Comparison of ENCODE assay signal across 8 mouse cellular contexts in the genomic region with DNA sequence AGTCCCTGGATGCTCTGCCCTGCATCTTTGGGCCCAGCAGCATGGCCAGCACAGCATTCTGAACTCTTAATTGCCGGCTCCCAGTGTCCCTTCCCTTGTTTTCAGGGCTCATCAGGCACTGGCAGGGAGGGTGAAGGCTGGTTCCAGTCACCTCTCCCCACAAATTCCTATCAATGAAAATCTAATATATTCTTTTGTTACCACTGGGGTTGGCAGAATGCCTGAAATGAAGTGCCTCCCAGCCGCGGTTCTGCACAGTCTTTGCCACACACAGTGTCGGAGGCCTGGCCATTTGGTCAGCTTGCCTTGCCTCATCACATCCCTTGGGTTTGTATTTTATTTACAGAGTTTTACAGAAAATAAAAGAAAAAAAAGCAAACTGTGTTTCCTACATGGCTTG. TPM values are rescaled to one million over a fixed set of nuclear protein-coding genes. Genes with fewer than 3 reads are reported as not detected.
A peak's percentile ranks its signal among the peaks of the same experiment; 100 is the strongest.
DNase-seq lines count a peak whose midpoint lies in the region; ATAC-seq lines count a peak whose summit lies in the region.

No protein-coding gene starts in this region.

- no peak for ATAC-seq in embryonic facial prominence, embryonic 13.5 days (ENCODE audit: insufficient number of reproducible peaks, insufficient read depth, low FRiP score, low TSS enrichment, low read depth)
- 0 out of 2 replicates have a peak, but pooled peaks have one; percentile 1 for ATAC-seq in liver, embryonic 15.5 days (ENCODE audit: insufficient read depth)

- peaks cover 75% of the 10 kb centered on the region for H3K36me3 ChIP-seq in embryonic facial prominence, embryonic 13.5 days
- H3K36me3 ChIP-seq in liver, embryonic 15.5 days (replicated peaks), result peaks cover 50% of the 10 kb centered on the region

- peaks cover 32% of the 10 kb centered on the region for H3K4me1 ChIP-seq in embryonic facial prominence, embryonic 13.5 days
- peaks cover 14% of the 10 kb centered on the region for H3K4me1 ChIP-seq in liver, embryonic 15.5 days (replicated peaks)

- 0 out of 2 replicates have a peak overlapping the region, but pooled peaks have one; percentile 7 for H3K9ac ChIP-seq in embryonic facial prominence, embryonic 13.5 days
- H3K9ac ChIP-seq in liver, embryonic 15.5 days, result no peak overlapping the region

- H3K27ac ChIP-seq in embryonic facial prominence, embryonic 13.5 days, result no peak overlapping the region
- no peak overlapping the region for H3K27ac ChIP-seq in liver, embryonic 15.5 days (replicated peaks)

- H3K4me3 ChIP-seq in embryonic facial prominence, embryonic 13.5 days, result no peak overlapping the region
- H3K4me3 ChIP-seq in liver, embryonic 15.5 days (replicated peaks), result no peak overlapping the region

- H3K4me2 ChIP-seq in embryonic facial prominence, embryonic 13.5 days, result no peak overlapping the region
- H3K4me2 ChIP-seq in liver, embryonic 15.5 days, result no peak overlapping the region

- H3K9me3 ChIP-seq in embryonic facial prominence, embryonic 13.5 days, result no peaks in the 10 kb centered on the region
- H3K9me3 ChIP-seq in liver, embryonic 15.5 days (replicated peaks), result no peaks in the 10 kb centered on the region

- DNase-seq in kidney, postnatal 10 days, result peak; percentile 35
- no peak for DNase-seq in kidney, adult 9 months
- DNase-seq in Muller cell, postnatal 12 days (ENCODE audit: inconsistent ontology term), result peak; percentile 76
- no peak for DNase-seq in testis, postnatal 10 days (ENCODE audit: low spot score)
- no peak for DNase-seq in right cerebral cortex, adult 18-20 months
- no peak for DNase-seq in cerebellum, adult 9-11 months

- H3K27me3 ChIP-seq in embryonic facial prominence, embryonic 13.5 days, result no peaks in the 10 kb centered on the region
- H3K27me3 ChIP-seq in liver, embryonic 15.5 days, result no peaks in the 10 kb centered on the region

- WGBS in embryonic facial prominence, embryonic 13.5 days, result 82% methylated on average over 4 of the region's 4 CpGs
- WGBS in liver, embryonic 15.5 days (ENCODE audit: insufficient replicate concordance), result 76% methylated on average over 4 of the region's 4 CpGs

RNA-seq across cellular contexts. Expression of a gene that starts 14.5 kb away (rescaled TPM):
- polyA plus RNA-seq in embryonic facial prominence, embryonic 13.5 days (2015; fragmentation: Nextera tagmentation; extraction: Ambion mirVana), result 136 and 146 TPM in 2 replicates
- 62.0 and 63.5 TPM in 2 replicates for polyA plus RNA-seq in liver, embryonic 15.5 days (2015; fragmentation: Nextera tagmentation; extraction: Ambion mirVana)

RNA-seq across cellular contexts. Expression of a gene that starts 15.4 kb away (rescaled TPM):
- polyA plus RNA-seq in embryonic facial prominence, embryonic 13.5 days (2015; fragmentation: Nextera tagmentation; extraction: Ambion mirVana), result 0.90 and 2.1 TPM in 2 replicates
- polyA plus RNA-seq in liver, embryonic 15.5 days (2015; fragmentation: Nextera tagmentation; extraction: Ambion mirVana), result 0.18 TPM in 1 of 2 replicates, not detected in the other

RNA-seq across cellular contexts. Expression of a gene that starts 16.8 kb away (rescaled TPM):
- polyA plus RNA-seq in embryonic facial prominence, embryonic 13.5 days (2015; fragmentation: Nextera tagmentation; extraction: Ambion mirVana), result 18.6 and 18.7 TPM in 2 replicates
- polyA plus RNA-seq in liver, embryonic 15.5 days (2015; fragmentation: Nextera tagmentation; extraction: Ambion mirVana), result 7.1 and 7.2 TPM in 2 replicates

RNA-seq across cellular contexts. Expression of a gene that starts 56.0 kb away (rescaled TPM):
- polyA plus RNA-seq in embryonic facial prominence, embryonic 13.5 days (2015; fragmentation: Nextera tagmentation; extraction: Ambion mirVana), result 78.4 and 80.4 TPM in 2 replicates
- polyA plus RNA-seq in liver, embryonic 15.5 days (2015; fragmentation: Nextera tagmentation; extraction: Ambion mirVana), result 52.4 and 59.4 TPM in 2 replicates

Comparison
In these comparisons a context has a peak if more than half of its experiments do, and no peak if none do; other contexts are left out.
1. DNase-seq: peak in kidney, postnatal 10 days (single experiment) and Muller cell, postnatal 12 days (single experiment); none in kidney, adult 9 months (single experiment), testis, postnatal 10 days (single experiment), right cerebral cortex, adult 18-20 months (single experiment) and cerebellum, adult 9-11 months (single experiment).